Mouse (Mus musculus): ENCODE measurements around the gene St6galnac6.

Gene St6galnac6

GRCm38 (mm10) chr2:32585149-32585714 lies 14.3 kb upstream of the St6galnac6 start:
- no peak for DNase-seq (ENCODE audit: low spot score)

GRCm38 (mm10) chr2:32586871-32587351 lies 12.6 kb upstream of the St6galnac6 start, which contains the start of gene St6galnac4:
TSS of gene St6galnac4 (plus strand) at chr2:32587095.
- peak; percentile 70 for DNase-seq (ENCODE audit: low spot score)

GRCm38 (mm10) chr2:32587731-32588321 lies 11.7 kb upstream of the St6galnac6 start:
- DNase-seq (ENCODE audit: low spot score) = no peak

- no peak for DNase-seq (ENCODE audit: low spot score)
Measured at GRCm38 (mm10) chr2:32589213-32589795, 10.2 kb upstream of the St6galnac6 start.

- DNase-seq (ENCODE audit: low spot score) = no peak
Measured at GRCm38 (mm10) chr2:32590224-32590623, 9.3 kb upstream of the St6galnac6 start.

- DNase-seq (ENCODE audit: low spot score) = no peak
Measured at GRCm38 (mm10) chr2:32591249-32591648, 8.3 kb upstream of the St6galnac6 start.

GRCm38 (mm10) chr2:32596725-32597124 lies 2.8 kb upstream of the St6galnac6 start:
- DNase-seq (ENCODE audit: low spot score) = no peak

GRCm38 (mm10) chr2:32597248-32597647 lies 2.3 kb upstream of the St6galnac6 start:
- DNase-seq (ENCODE audit: low spot score) = no peak

GRCm38 (mm10) chr2:32597699-32598098 lies 1.8 kb upstream of the St6galnac6 start:
- DNase-seq (ENCODE audit: low spot score) = no peak

GRCm38 (mm10) chr2:32598506-32598905 lies 1.0 kb upstream of the St6galnac6 start:
- no peak for DNase-seq (ENCODE audit: low spot score)

GRCm38 (mm10) chr2:32601417-32602065 lies 2.0 kb downstream of the St6galnac6 start:
- no peak for DNase-seq (ENCODE audit: low spot score)

GRCm38 (mm10) chr2:32602600-32603054 lies 3.1 kb downstream of the St6galnac6 start:
- DNase-seq (ENCODE audit: low spot score) = peak; percentile 79

- DNase-seq (ENCODE audit: low spot score) = no peak
Measured at GRCm38 (mm10) chr2:32604631-32605030, 5.1 kb downstream of the St6galnac6 start.

GRCm38 (mm10) chr2:32606161-32607142 lies 6.9 kb downstream of the St6galnac6 start:
- no peak for DNase-seq (ENCODE audit: low spot score)

- DNase-seq (ENCODE audit: low spot score) = no peak
Measured at GRCm38 (mm10) chr2:32607262-32607947, 7.9 kb downstream of the St6galnac6 start.

GRCm38 (mm10) chr2:32608141-32608777 lies 8.8 kb downstream of the St6galnac6 start:
- no peak for DNase-seq (ENCODE audit: low spot score)

- DNase-seq (ENCODE audit: low spot score) = no peak
Measured at GRCm38 (mm10) chr2:32608778-32609435, 9.4 kb downstream of the St6galnac6 start.

- no peak for DNase-seq (ENCODE audit: low spot score)
Measured at GRCm38 (mm10) chr2:32610610-32611229, 11.2 kb downstream of the St6galnac6 start.

- DNase-seq (ENCODE audit: low spot score) = no peak
Measured at GRCm38 (mm10) chr2:32612274-32612673, 12.8 kb downstream of the St6galnac6 start.
